Mouse (Mus musculus) fat pad, adult 2 months (tissue): ENCODE measurements around the gene Braf.
A peak's percentile ranks its signal among the peaks of the same experiment; 100 is the strongest.

Experiments used
- DNase-seq: peaks from one replicate; pipeline ENCODE4 v3.0.0-alpha.2; 2011; ENCODE audit warnings: low read depth, low spot score; ENCODE audit errors: extremely low read depth

The Braf gene

GRCm38 (mm10) chr6:39610207-39610606 is 115.1 kb downstream of the Braf start:
- DNase-seq, result no peak

- no peak for DNase-seq
Observed at GRCm38 (mm10) chr6:39607365-39607764, 117.9 kb downstream of the Braf start.

GRCm38 (mm10) chr6:39606862-39607261 is 118.4 kb downstream of the Braf start:
- no peak for DNase-seq

DNA sequence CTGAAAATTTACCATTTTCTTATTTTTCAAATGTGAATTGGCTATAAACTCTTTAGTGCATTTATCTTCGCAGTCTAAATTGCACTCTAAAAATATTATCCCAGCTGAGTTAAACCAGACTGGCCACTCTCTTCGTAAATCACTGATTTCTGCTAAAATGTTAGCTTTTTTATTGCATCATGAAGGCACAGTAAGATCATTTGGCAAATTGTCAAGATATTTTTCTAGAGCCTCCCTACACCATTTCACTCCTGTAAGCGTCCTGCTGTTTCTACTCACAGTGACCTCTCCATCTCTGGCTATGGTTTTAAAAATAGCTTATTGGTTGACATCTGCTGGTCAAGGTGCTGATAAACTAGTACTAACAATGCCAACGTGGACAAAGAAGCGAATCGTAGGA is 119.2 kb downstream of the Braf start:
- no peak for DNase-seq

- no peak for DNase-seq
Observed at GRCm38 (mm10) chr6:39604565-39604964, 120.7 kb downstream of the Braf start.

GRCm38 (mm10) chr6:39601828-39602227 is 123.4 kb downstream of the Braf start:
- DNase-seq, result no peak

- no peak for DNase-seq
Observed at GRCm38 (mm10) chr6:39600851-39601250, 124.4 kb downstream of the Braf start.

DNA sequence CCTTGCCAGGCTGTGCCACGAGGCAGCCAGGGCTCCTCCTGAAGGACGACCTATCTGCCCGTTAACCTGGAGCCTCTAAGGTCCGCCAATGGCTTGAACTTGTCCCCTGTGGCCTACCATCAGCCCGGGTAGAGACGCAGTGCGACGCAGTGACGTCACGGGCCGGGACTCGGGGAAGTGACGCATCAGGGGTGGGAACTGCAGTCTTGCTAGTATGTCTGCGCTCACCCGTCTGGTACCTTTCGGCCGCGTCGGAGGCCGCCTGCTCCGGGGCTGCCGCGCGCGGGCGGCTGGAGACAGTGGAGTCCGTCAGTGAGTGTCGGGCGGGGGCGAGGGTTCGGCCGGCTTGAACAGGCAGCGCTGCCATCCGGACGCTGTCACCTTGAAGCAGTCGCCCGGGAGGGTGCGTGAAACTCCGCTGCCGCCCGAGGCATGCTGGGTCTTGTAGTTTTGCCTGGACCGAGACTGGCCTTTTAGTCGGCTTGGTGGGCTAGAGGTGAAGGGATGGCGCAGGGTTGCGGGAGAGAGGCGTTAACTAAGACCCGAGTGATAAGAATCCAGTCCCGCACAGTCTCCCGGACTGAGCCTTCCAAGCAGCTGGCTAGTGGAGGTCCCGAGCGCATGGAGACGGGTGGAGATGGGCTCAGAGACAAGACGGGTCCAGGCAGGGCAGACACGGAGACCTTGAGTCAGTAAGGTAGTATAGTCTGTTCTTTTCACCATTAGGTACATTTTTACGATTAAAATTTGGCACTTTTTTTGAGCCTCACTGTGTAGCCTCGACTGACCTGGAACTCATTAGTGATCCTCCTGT is 132.7 kb downstream of the Braf start, which contains the start of gene Ndufb2:
Gene Ndufb2, plus strand, starts transcription at position 174 of the 814 bp plus-strand sequence.
- peak; percentile 83 for DNase-seq

DNA sequence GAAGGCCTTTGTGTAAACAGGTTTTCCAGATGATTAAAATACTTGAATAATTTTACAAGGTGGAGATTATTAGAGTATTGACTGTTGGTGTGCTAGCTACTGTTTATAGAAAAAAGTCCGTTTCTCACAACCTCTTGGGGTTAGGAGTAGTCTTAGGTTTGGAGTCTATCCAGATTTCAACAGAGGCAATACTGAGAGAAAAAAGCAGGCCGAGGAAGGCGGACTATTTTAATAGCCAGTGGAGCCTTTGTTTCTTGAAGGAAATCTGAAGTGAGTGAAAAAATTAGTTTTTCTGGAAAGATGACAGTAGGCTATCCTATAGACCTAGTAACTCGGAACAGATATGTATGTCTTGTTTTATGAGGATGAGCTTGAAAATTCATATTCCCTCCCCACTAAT is 133.8 kb downstream of the Braf start:
- DNase-seq, result no peak

DNA sequence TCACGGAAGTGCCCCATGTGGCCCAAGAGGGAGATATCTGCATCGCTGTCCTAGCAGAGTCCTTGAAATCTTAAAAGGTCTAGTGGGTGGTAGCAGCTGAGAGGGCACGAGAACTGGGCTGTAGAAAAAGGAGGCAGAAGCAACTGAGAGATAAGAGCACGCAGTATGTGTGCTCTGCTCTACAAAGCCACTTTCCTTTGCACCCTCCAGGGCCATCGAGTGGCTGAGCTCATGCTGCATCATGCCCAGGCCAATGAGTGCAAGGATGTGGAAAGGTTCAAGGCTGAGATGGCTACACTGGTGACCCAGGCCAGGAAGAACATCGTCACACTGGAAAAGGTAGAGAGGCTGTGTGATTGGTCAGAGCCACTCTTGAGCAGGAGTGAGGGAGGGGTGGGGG is 139.7 kb downstream of the Braf start, which contains the start of gene Gm42420:
Gene Gm42420, plus strand, starts transcription at position 237 of the 400 bp plus-strand sequence.
- no peak for DNase-seq

- no peak for DNase-seq
Observed at GRCm38 (mm10) chr6:39581087-39581784, 144.0 kb downstream of the Braf start.

DNA sequence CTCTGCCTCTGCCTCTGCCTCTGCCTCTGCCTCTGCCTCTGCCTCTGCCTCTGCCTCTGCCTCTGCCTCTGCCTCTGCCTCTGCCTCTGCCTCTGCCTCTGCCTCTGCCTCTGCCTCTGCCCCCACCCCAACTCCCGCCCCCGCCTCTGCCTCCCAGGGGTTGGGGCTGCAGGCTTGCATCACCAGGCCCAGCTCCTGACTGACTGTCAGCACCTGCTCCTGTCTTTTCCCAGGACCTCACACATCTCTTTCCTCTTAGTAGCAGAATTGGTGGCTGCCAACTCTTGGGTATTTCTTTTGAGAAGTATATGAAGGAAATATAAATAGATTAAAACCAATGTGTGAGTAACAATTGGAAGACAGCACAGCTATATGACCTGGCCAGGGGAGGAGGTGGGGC is 144.7 kb downstream of the Braf start:
- no peak for DNase-seq

- no peak for DNase-seq
Observed at GRCm38 (mm10) chr6:39579552-39579951, 145.7 kb downstream of the Braf start.

GRCm38 (mm10) chr6:39574951-39575350 is 150.3 kb downstream of the Braf start:
- no peak for DNase-seq

GRCm38 (mm10) chr6:39574555-39574869 is 150.8 kb downstream of the Braf start:
- no peak for DNase-seq

DNA sequence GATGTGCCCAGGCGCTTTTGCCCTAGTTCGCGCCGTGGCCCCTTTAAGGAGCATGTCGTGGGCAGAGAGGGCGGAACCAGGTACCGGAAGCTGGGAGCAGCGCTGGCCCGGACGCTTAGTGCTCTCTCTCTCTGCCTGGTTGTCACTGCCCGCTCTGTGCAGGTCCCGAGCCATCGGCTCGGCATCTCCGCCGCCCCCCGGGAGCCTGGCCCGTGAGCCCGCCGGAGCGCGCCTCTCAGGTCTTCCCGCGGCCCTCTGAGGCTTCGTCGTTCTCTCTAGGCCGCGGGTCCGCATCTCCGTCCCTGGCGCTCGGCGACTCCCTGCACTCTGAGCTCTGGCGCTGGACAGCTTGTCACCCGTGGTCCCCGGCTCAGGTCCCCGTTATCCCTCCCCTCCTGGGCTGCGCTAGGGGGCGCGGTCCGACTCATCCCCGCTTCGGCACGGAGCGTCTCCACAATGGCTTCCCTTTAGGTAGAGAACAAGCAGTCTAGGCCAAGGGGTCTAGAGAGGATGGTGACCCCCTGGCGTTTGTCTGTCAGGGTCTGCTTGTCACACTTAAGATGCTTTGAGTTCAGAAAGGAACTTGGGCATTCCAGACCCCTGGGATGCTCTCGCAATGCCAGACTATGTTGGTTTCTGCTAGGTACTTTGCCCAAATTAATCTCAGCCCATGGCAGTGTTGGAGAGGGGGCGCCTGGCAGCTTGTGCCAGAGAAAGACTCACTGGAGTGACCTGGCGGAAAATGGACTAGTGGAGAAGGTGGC is 151.3 kb downstream of the Braf start, which contains the start of gene Adck2:
Gene Adck2, plus strand, starts transcription at position 83 of the 764 bp plus-strand sequence.
- DNase-seq, result no peak

DNA sequence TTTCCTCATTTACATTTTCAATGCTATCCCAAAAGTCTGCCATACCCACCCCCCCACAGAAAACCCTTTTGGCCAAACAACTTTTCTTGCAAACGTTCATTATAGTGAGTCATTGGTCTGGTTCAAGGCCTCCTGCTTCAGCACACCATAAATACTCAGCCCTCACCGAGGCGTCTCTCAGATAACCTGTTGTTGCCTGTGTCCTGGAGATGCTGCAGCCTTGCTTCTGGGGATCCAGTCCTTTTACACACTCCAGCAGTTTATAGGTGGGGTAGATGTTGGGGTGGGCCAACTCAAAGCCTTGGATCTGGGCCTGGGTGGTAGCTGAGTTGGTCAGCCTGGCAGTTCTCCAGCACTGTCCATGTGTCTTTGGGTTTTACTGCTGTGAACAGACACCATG is 154.8 kb downstream of the Braf start:
- no peak for DNase-seq

GRCm38 (mm10) chr6:39567528-39567927 is 157.7 kb downstream of the Braf start:
- no peak for DNase-seq

DNA sequence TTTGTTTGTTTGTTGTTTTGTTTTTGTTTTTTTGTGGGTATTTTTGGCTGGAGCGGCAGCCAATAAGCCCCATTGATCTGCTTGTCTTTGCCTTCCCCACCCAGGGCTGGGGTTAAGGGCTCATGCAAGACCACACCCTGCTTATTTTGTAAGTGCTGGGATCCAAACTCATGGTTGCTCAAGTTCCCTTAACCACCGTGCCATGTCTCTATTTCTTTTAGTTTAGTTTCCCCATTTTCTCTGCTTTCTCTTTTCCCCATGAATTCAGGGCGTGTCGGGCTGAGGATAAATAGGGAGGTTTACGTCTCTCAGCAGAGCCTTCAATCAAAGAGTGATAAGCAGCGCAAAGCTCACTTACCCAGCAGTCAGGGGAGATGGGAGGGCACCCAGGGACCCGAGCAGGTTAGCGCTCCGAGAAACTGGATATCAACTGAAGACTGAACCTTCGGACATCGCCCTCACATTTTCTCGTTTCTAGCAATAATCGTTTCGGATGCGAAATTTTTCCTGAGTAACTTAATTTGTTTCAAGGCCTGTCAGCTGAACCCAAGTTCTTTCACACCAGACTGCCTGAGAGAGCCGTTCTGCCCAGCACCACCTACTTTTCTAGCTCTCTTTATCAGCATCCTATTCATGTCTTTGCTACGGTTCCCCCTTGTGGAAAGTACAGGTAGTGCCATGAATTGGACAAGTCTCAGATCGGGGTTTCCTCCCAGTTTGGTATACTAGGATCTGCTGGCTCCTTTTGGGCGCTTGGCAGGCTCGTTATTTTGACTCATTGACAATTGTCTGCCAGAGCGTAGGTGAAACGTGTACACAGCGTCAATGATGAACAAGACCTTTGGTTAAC is 162.9 kb downstream of the Braf start:
- DNase-seq, result no peak

DNA sequence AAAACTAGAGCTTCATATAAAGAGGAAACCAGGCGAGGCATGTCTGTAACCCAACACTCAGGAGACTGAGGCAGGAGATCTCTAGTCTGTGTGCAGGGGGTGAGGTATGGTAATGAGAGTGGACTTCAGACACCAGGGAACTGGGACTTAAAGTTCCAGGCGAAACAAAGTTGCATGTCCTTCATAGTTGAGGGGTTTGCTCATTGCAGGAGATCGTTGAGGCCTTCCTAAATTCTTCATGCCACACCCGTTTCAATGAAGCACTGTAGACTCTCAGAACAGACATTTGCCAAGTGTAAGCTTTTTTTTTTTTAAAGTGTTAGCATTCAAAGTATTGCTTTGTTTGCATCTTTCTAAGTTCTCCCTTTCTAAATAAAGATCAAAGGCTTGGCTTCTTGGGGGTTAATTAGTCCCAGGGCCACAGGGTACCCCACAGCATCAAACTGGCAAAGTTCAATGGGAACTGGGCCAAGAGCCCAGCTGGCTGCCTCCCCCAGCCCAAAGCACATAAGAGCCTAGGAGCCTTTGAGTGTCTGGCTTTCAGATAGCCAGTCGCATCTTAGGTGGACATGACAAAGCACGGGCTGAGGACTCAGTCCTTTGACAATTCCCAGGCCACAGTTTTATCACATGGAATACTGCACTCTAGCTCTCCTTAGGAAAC is 165.9 kb downstream of the Braf start:
- DNase-seq, result no peak
